ENCODE assay signal across 27 mouse cellular contexts in genomic region chr7:89539391-89539790, GRCm38 (mm10). TPM values are rescaled to one million over a fixed set of nuclear protein-coding genes. Genes with fewer than 3 reads are reported as not detected.
"Had no signal": no experiment of that assay in that cellular context is flagged by ENCODE, and none has a peak within 500 bp of the region (broad histone marks: within the 10 kb centered on the region; RNA-seq: fewer than 3 reads in every experiment).

No protein-coding gene starts in this region.

- ATAC-seq: hindbrain, postnatal 0 days; intestine, embryonic 16.5 days; liver, embryonic 12.5 days had no signal

- H3K27ac ChIP-seq: heart, adult 2 months; heart, embryonic 13.5 days; heart, embryonic 15.5 days; hindbrain, embryonic 13.5 days; hindbrain, embryonic 15.5 days; hindbrain, postnatal 0 days; kidney, embryonic 15.5 days; kidney, postnatal 0 days; limb, embryonic 13.5 days; limb, embryonic 15.5 days; liver, embryonic 12.5 days; liver, embryonic 14.5 days had no signal

- DNase-seq: gastrocnemius, postnatal 10 days; gastrocnemius, postnatal 25 days; heart, adult 11 months; heart, adult 2 months; heart, postnatal 14 days; heart, postnatal 36 days; kidney, adult 11 months; kidney, adult 2 months; kidney, adult 9 months; kidney, postnatal 14 days; kidney, postnatal 36 days; layer of hippocampus, adult 9-11 months; layer of hippocampus, postnatal 36 days; left cerebral cortex, postnatal 4 days had no signal

- H3K4me3 ChIP-seq: heart, adult 2 months; heart, embryonic 13.5 days; heart, embryonic 15.5 days; hindbrain, embryonic 13.5 days; hindbrain, embryonic 15.5 days; kidney, embryonic 15.5 days; limb, embryonic 13.5 days; limb, embryonic 15.5 days; liver, embryonic 12.5 days had no signal

RNA-seq across cellular contexts. Expression of gene Prss23, which starts 12.4 kb away (rescaled TPM):
- total RNA-seq: hematopoietic stem cell, adult 5-6 weeks had no signal
